Mouse (Mus musculus) limb, embryonic 14.5 days (tissue): ENCODE data around the gene Gmip. TPM values are rescaled to one million over a fixed set of nuclear protein-coding genes. Genes with fewer than 3 reads are reported as not detected.
A peak's percentile ranks its signal among the peaks of the same experiment; 100 is the strongest.

Experiments used
- ATAC-seq: fragments of 200-750 bp; cut with Nextera tagmentation; 2 replicates; pipeline ENCODE4 v1.8.0; 2017; ENCODE audit warnings: low read depth, moderate number of reproducible peaks, moderate TSS enrichment; ENCODE audit not compliant: low FRiP score
- DNase-seq: peaks from one replicate; pipeline ENCODE4 v3.0.0-alpha.2; 2015; ENCODE audit warnings: low spot score
- H3K27ac ChIP-seq: fragments of 300-500 bp; sonication (generic); replicated peaks from 2 replicates; pipeline ENCODE4 v1.5.1; 2014; ENCODE audit warnings: low read depth, mild to moderate bottlenecking, low read length, moderate library complexity, mixed read lengths
- H3K27me3 ChIP-seq: fragments of 300-500 bp; sonication (generic); 2 replicates; pipeline ENCODE4 v1.6.1; 2014; ENCODE audit warnings: low read length, mixed read lengths; ENCODE audit not compliant: control insufficient read depth, insufficient read depth
- H3K36me3 ChIP-seq: fragments of 300-500 bp; sonication (generic); 2 replicates; pipeline ENCODE4 v1.6.1; 2014; ENCODE audit warnings: mild to moderate bottlenecking, low read length, moderate library complexity, mixed read lengths; ENCODE audit not compliant: control insufficient read depth, insufficient read depth
- H3K4me1 ChIP-seq: fragments of 300-500 bp; sonication (generic); 2 replicates; pipeline ENCODE4 v1.6.1; 2014; ENCODE audit warnings: antibody characterized with exemption, low read length, mixed read lengths; ENCODE audit not compliant: control insufficient read depth, insufficient read depth
- H3K4me2 ChIP-seq: fragments of 300-500 bp; sonication (generic); replicated peaks from 2 replicates; pipeline ENCODE4 v1.6.1; 2014; ENCODE audit warnings: low read depth, mild to moderate bottlenecking, low read length, moderate library complexity; ENCODE audit not compliant: severe bottlenecking
- H3K4me3 ChIP-seq: fragments of 300-500 bp; sonication (generic); replicated peaks from 2 replicates; pipeline ENCODE4 v1.5.1; 2014; ENCODE audit warnings: low read length
- H3K9ac ChIP-seq: fragments of 300-500 bp; sonication (generic); 2 replicates; pipeline ENCODE4 v1.6.1; 2014; ENCODE audit warnings: mild to moderate bottlenecking, low read depth, low read length, moderate library complexity; ENCODE audit not compliant: severe bottlenecking
- H3K9me3 ChIP-seq: fragments of 300-500 bp; sonication (generic); 2 replicates; pipeline ENCODE4 v1.6.1; 2016; ENCODE audit warnings: low read length; ENCODE audit not compliant: control insufficient read depth
- POLR2A ChIP-seq: fragments of 200-500 bp; IDR thresholded peaks from 2 replicates; pipeline ENCODE4 v1.8.0; 2012; ENCODE audit warnings: inconsistent platforms, mild to moderate bottlenecking, moderate library complexity, borderline replicate concordance; ENCODE audit not compliant: insufficient read depth, insufficient read length; ENCODE audit errors: extremely low read depth
- WGBS: fragments of 180-500 bp; shearing (Covaris S2); extraction: QIAGEN DNeasy Blood & Tissue Kit; methylation state at CpG from one replicate; pipeline ENCODE4 v1.1.7; 2014; 5-methylcytosine and 5-hydroxymethylcytosine counted together
- polyA plus RNA-seq, 2 experiments: library from polyadenylated mRNA; depleted of rRNA in 1 of 2; stranded (reverse) in 1 of 2; unstranded in 1 of 2; fragments of >200 nt; fragmentation: Nextera tagmentation in 1 of 2; extraction: Ambion mirVana in 1 of 2; gene quantifications; 2 replicates each; pipeline versions ENCODE4 v1.2.1 to v1.2.3; 2012 to 2014

The Gmip gene
- polyA plus RNA-seq, 2 experiments = 7.7 to 25.4 TPM

- Histone ChIP-seq H3K36me3 (no peaks in the 10 kb centered on the region), H3K4me3 (no peak overlapping the region), H3K4me1 (no peaks in the 10 kb centered on the region), H3K9ac (no peak overlapping the region), H3K4me2 (no peak overlapping the region), H3K27me3 (no peaks in the 10 kb centered on the region), H3K9me3 (no peaks in the 10 kb centered on the region), H3K27ac (no peak overlapping the region)
- DNase-seq (no peak), ATAC-seq (no peak)
- WGBS = 68% methylated on average over 4 of the region's 4 CpGs
- no peak for TF ChIP-seq POLR2A
Measured at GRCm38 (mm10) chr8:69860807-69861206, 52.3 kb downstream of the Gmip start.

- Histone ChIP-seq H3K9me3 (no peaks in the 10 kb centered on the region), H3K9ac (no peak overlapping the region), H3K27ac (no peak overlapping the region), H3K4me3 (no peak overlapping the region), H3K27me3 (no peaks in the 10 kb centered on the region), H3K4me2 (no peak overlapping the region), H3K36me3 (no peaks in the 10 kb centered on the region), H3K4me1 (no peaks in the 10 kb centered on the region)
- no peak for TF ChIP-seq POLR2A
- DNase-seq = no peak
- ATAC-seq = no peak
- WGBS = 63% methylated on average over 2 of the region's 2 CpGs
Measured at GRCm38 (mm10) chr8:69861251-69861650, 52.8 kb downstream of the Gmip start.

DNA sequence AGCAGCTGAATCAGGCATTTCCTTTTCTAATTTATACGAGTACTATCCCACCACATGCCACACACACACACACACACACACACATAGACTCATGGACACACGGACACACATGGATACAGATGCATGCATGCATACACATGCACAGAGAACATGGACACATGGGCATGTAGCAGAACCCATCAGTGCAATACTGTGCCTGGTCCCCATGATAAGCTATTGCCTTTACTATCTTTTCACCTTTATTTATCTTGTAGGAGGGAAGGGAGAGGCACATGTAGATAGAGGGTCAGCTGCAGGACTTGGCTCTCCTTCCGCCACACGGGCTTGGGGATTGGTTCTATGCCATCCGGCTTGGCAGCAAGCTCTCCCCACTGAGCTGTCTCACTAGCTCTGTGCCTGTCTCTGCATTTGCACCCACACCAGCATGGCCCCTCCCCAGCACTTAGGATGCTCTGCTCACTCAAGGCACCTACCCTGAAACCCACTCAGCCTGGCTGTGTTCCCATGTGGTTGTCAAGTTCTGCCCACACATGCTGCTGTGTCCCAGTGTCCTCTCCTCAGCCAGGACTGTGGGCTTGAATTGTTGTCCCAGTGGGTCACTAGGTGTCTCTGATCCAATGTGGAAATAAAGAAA is 55.0 kb downstream of the Gmip start:
- WGBS = 90% methylated on average over 5 of the region's 5 CpGs
- no peak overlapping the region for H3K4me3 ChIP-seq
- H3K27me3 ChIP-seq = no peaks in the 10 kb centered on the region
- ATAC-seq = no peak
- no peaks in the 10 kb centered on the region for H3K4me1 ChIP-seq
- no peak for TF ChIP-seq POLR2A
- DNase-seq = no peak
- no peaks in the 10 kb centered on the region for H3K36me3 ChIP-seq
- no peak overlapping the region for H3K4me2 ChIP-seq
- no peak overlapping the region for H3K27ac ChIP-seq
- H3K9ac ChIP-seq = no peak overlapping the region
- no peaks in the 10 kb centered on the region for H3K9me3 ChIP-seq

DNA sequence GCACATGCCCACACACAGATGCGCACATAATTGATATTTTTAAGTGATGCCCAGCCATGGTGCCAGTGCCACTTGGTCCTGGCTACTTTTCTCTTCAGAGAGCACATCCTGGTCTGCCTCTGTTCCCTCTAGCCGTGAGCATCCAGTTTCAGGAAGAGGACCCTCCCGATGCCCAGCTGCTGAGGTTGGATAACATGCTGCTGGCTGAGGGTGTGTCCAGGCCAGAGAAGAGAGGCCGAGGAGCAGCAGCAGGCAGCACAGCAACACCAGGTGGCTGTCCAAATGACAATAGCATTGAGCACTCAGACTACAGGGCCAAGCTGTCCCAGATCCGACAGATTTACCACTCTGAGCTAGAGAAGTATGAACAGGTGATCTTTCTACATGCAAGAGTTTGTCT is 55.7 kb downstream of the Gmip start:
- WGBS = 64% methylated on average over 5 of the region's 5 CpGs
- no peak overlapping the region for H3K4me2 ChIP-seq

DNA sequence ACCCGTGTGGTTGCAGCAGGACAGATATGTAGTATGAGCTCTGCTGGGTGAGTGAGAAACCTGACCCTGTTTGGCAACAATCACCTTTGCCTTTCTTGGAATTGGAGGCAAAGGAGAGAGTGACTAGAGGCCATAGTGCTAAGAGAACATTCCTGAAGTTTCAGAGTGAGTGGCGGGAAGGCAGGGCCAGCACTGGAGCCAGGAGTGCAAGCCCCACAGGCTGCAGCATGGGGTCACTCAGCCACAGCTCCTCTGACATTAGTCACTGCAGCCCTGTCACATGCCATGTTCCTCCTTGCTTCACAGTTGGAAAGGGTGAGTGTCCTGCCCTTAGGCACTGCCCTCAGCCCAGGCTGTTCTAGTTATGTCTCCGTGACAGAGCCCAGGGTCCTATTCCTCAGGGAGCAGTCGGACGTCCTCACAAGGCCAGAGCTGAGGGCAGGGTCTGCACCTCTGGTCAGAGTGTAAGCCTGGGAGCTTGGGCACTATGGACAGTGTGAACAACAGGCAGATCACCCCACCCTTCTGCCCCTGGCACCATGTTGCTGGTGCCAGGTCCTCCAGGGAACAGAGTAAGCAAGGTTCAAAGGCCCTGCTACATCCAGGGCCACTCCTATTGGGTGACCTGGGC is 59.3 kb downstream of the Gmip start:
- Histone ChIP-seq H3K4me1 (no peaks in the 10 kb centered on the region), H3K4me3 (no peak overlapping the region), H3K27me3 (no peaks in the 10 kb centered on the region), H3K9ac (0 out of 2 replicates have a peak overlapping the region, but pooled peaks have one; percentile 12), H3K36me3 (no peaks in the 10 kb centered on the region), H3K9me3 (no peaks in the 10 kb centered on the region), H3K27ac (no peak overlapping the region), H3K4me2 (no peak overlapping the region)
- TF ChIP-seq POLR2A = no peak
- 71% methylated on average over 5 of the region's 5 CpGs for WGBS
- DNase-seq = no peak
- no peak for ATAC-seq

More for the DNA sequence above, 55.7 kb downstream of the Gmip start:
- Histone ChIP-seq H3K36me3 (no peaks in the 10 kb centered on the region), H3K9ac (no peak overlapping the region), H3K27ac (no peak overlapping the region), H3K4me1 (no peaks in the 10 kb centered on the region), H3K9me3 (no peaks in the 10 kb centered on the region), H3K27me3 (no peaks in the 10 kb centered on the region), H3K4me3 (no peak overlapping the region)
- ATAC-seq = no peak
- no peak for DNase-seq
- TF ChIP-seq POLR2A = no peak
